Mouse (Mus musculus): ENCODE measurements at regions not wholly inside any gene's neighbourhood (a gene's known extent, or its start where the extent isn't known, plus 50 kb on each side); places are given as distances from the start of the nearest gene placed in this dataset.

- Histone ChIP-seq H3K4me3 (no peak overlapping the region), H3K9me3 (no peaks in the 10 kb centered on the region), H3K4me1 (0 out of 2 replicates have a peak, but pooled peaks cover 3% of the 10 kb centered on the region), H3K36me3 (replicated peaks) (no peaks in the 10 kb centered on the region), H3K27ac (no peak overlapping the region), H3K27me3 (ENCODE audit: poor library complexity, severe bottlenecking) (no peaks in the 10 kb centered on the region)
- WGBS = 83% methylated on average over 3 of the region's 3 CpGs
- DNase-seq (ENCODE audit: extremely low spot score, low spot score) = no peak
Observed at GRCm38 (mm10) chr8:44878208-44878607, 57.0 kb upstream of the Fat1 start.

DNA sequence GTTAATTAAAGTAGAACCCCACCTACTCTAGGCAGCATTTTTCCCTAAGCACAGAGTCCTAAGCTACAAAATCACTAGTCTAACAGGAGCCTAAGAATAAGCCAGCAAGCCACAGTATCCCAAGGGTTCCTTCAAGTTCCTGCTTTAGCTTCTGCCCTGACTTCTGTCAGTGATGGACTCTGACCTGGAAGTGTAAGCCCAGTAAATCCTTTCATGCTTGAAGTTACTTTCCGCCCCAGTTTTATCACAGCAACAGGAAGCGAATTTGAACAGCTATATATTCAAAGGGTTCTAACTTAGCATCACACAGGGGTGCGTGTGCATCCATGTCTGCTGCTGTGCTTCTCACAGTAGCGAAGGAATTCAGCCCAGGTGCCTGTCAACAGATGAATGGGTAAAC, 56.1 kb upstream of the Fat1 start:
- Histone ChIP-seq H3K27ac (no peak overlapping the region), H3K4me3 (no peak overlapping the region), H3K4me1 (0 out of 2 replicates have a peak, but pooled peaks cover 3% of the 10 kb centered on the region), H3K36me3 (replicated peaks) (no peaks in the 10 kb centered on the region), H3K9me3 (no peaks in the 10 kb centered on the region), H3K27me3 (ENCODE audit: poor library complexity, severe bottlenecking) (no peaks in the 10 kb centered on the region)
- 87% methylated on average over 4 of the region's 4 CpGs for WGBS
- DNase-seq (ENCODE audit: extremely low spot score, low spot score) = no peak

DNA sequence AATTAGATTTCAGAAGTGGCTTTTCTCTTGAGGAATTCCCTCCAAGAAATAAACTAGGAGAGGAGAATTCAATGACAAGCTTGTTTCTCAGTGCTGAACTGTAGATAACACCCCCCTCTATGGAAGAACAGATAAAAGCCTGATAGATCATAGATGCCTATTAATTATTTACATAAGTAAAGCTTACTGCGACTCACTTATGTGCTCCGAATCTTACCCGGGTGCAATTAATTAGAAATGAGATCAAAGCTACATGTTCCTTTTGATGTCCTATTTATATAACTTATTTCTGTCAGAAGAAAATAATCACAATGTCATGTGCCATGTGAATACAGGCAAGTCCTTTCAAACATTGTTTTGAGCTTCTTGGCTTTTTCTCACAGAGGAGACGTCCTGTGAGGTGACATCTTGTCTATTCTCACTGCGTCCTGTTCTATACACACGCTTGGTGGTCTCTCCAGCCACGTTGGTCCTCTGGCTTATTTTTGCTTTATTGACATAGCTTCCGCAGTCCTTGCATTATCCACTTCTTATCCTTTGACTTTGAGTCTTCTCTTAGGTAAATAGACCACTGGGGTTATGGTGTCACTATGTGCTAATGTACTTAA, 50.7 kb upstream of the Fat1 start:
- Histone ChIP-seq H3K27ac (no peak overlapping the region), H3K4me1 (peaks cover 5% of the 10 kb centered on the region; the same call in 1 of the 2 replicates), H3K4me3 (no peak overlapping the region), H3K9me3 (no peaks in the 10 kb centered on the region; the same call in 1 of the 2 replicates), H3K36me3 (replicated peaks) (no peaks in the 10 kb centered on the region), H3K27me3 (ENCODE audit: poor library complexity, severe bottlenecking) (no peaks in the 10 kb centered on the region)
- WGBS = 82% methylated on average over 8 of the region's 8 CpGs
- no peak for DNase-seq (ENCODE audit: extremely low spot score, low spot score)

Data from forebrain, embryonic 10.5 days (tissue).